8 mouse cellular contexts compared by ENCODE assay signal in the genomic region with DNA sequence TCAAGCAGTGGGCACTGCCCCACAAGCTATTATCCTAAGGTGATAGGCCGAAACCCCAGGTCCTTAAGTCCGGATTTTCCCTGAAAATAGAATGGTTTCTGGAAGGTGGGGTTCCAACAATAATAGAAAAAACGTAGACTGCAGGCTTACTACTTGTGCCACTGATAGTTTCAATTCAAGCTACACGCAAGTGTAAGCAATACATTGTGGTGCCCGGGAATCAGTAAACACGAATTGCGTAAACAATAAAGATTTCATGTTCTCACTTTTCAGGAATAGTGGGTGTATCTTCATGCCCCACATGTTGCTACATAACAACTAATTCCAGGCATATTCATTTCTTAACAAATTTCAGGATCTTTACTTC. TPM values are rescaled to one million over a fixed set of nuclear protein-coding genes. Genes with fewer than 3 reads are reported as not detected.
DNase-seq lines count a peak whose midpoint lies in the region; ATAC-seq and TF ChIP-seq lines count a peak whose summit lies in the region.

No protein-coding gene starts in this region.

- 29% methylated on average over 7 of the region's 7 CpGs for WGBS in heart, adult 2 months
- WGBS in thymus, adult 2 months = 27% methylated on average over 7 of the region's 7 CpGs
- 27% methylated on average over 7 of the region's 7 CpGs for WGBS in liver, embryonic 12.5 days (ENCODE audit: insufficient replicate concordance)

- H3K36me3 ChIP-seq in heart, adult 2 months (ENCODE audit: control insufficient read depth, insufficient read depth, low read length) = no peaks in the 10 kb centered on the region
- H3K36me3 ChIP-seq in thymus, adult 2 months (ENCODE audit: control insufficient read depth, insufficient read depth, low read length) = no peaks in the 10 kb centered on the region
- H3K36me3 ChIP-seq in liver, embryonic 12.5 days = no peaks in the 10 kb centered on the region

- H3K9ac ChIP-seq in heart, adult 2 months (ENCODE audit: low read depth, low read length) = peak overlapping the region; percentile 28; the same call in 1 of the 2 replicates
- no peak overlapping the region; the same call in 1 of the 2 replicates for H3K9ac ChIP-seq in liver, embryonic 12.5 days

- no peaks in the 10 kb centered on the region for H3K79me2 ChIP-seq in heart, adult 2 months (replicated peaks; ENCODE audit: control insufficient read depth, insufficient read depth, low read length)

- no peak for DNase-seq in heart, adult 2 months
- DNase-seq in heart, adult 11 months = no peak
- no peak for DNase-seq in thymus, adult 2 months
- no peak for DNase-seq in thymus, postnatal 4 days
- DNase-seq in c-Kit-positive CD71-positive TER-119-positive erythroid progenitor cells, embryonic 14.5 days (ENCODE audit: low spot score) = no peak
- no peak for DNase-seq in cerebellum, postnatal 10 days
- no peak for DNase-seq in adrenal gland, adult 2 months

- no peak for TF ChIP-seq EP300 in heart, adult 2 months (IDR thresholded peaks at IDR 0.05; ENCODE audit: insufficient read depth, low read depth, low read length)

- TF ChIP-seq CTCF in heart, adult 2 months (IDR thresholded peaks at IDR 0.05) = no peak
- no peak for TF ChIP-seq CTCF in thymus, adult 2 months (IDR thresholded peaks at IDR 0.05; ENCODE audit: borderline replicate concordance, control insufficient read depth, extremely low read depth, insufficient read depth, low read length, poor library complexity)

- intact Hi-C loops in heart, adult 2 months (cut with DNase I) = loop anchor here (2.0 to 10.0 kb wide), 3 partner anchors 32 to 88 kb away; partner anchors contain the start of genes Foxo4 and Med12

- peak overlapping the region; percentile 70 for H3K4me2 ChIP-seq in liver, embryonic 12.5 days

- ATAC-seq in liver, embryonic 12.5 days = no peak

- H3K9me3 ChIP-seq in liver, embryonic 12.5 days (replicated peaks) = no peaks in the 10 kb centered on the region

- no peak for TF ChIP-seq POLR2A in heart, adult 2 months (IDR thresholded peaks at IDR 0.05; ENCODE audit: insufficient read depth, low read depth, low read length)
- no peak for TF ChIP-seq POLR2A in thymus, adult 2 months (IDR thresholded peaks at IDR 0.05; ENCODE audit: control insufficient read depth, extremely low read depth, insufficient read depth, low read length, poor library complexity)

- peak overlapping the region; percentile 64 for H3K27ac ChIP-seq in heart, adult 2 months
- no peak overlapping the region for H3K27ac ChIP-seq in thymus, adult 2 months (ENCODE audit: control insufficient read depth, insufficient read depth, low read length)
- H3K27ac ChIP-seq in liver, embryonic 12.5 days = no peak overlapping the region

- H3K27me3 ChIP-seq in heart, adult 2 months (ENCODE audit: control insufficient read depth, insufficient read depth, low read length) = no peaks in the 10 kb centered on the region
- no peaks in the 10 kb centered on the region for H3K27me3 ChIP-seq in thymus, adult 2 months (ENCODE audit: control insufficient read depth, insufficient read depth, low read length)
- peaks cover 20% of the 10 kb centered on the region for H3K27me3 ChIP-seq in liver, embryonic 12.5 days (replicated peaks)

- peak overlapping the region; percentile 58 for H3K4me3 ChIP-seq in heart, adult 2 months
- peak overlapping the region; percentile 14 for H3K4me3 ChIP-seq in thymus, adult 2 months (ENCODE audit: control insufficient read depth, insufficient read depth, low read length)
- H3K4me3 ChIP-seq in liver, embryonic 12.5 days = peak overlapping the region; percentile 69

- H3K4me1 ChIP-seq in heart, adult 2 months (ENCODE audit: control insufficient read depth, insufficient read depth, low read length) = no peaks in the 10 kb centered on the region; the same call in 1 of the 2 replicates
- no peaks in the 10 kb centered on the region for H3K4me1 ChIP-seq in thymus, adult 2 months (replicated peaks; ENCODE audit: control insufficient read depth, insufficient read depth, low read length)
- H3K4me1 ChIP-seq in liver, embryonic 12.5 days = no peaks in the 10 kb centered on the region; the same call in 1 of the 2 replicates

RNA-seq across cellular contexts. Expression of gene Snx12, which starts 0.4 kb away (rescaled TPM):
- 10 to 100 TPM; 36.0 to 37.3 TPM for total RNA-seq in heart, adult 2 months (2021)
- polyA plus RNA-seq in heart, adult 2 months (2012; rRNA removed) = 16.6 and 22.3 TPM in 2 replicates
- 15.7 and 17.1 TPM in 2 replicates for polyA plus RNA-seq in thymus, adult 2 months (2012; rRNA removed)
- polyA plus RNA-seq in liver, embryonic 12.5 days (2016; fragmentation: Nextera tagmentation; extraction: Ambion mirVana) = 22.0 and 23.0 TPM in 2 replicates
- 10 to 100 TPM; 58.8 to 58.9 TPM for total RNA-seq in adrenal gland, adult 2 months (2021)
- polyA plus RNA-seq in adrenal gland, adult 2 months (2012; rRNA removed) = 18.0 and 18.3 TPM in 2 replicates

RNA-seq across cellular contexts. Expression of gene Foxo4, which starts 31.5 kb away (rescaled TPM):
- 10 to 100 TPM; 57.7 to 65.2 TPM for total RNA-seq in heart, adult 2 months (2021)
- polyA plus RNA-seq in heart, adult 2 months (2012; rRNA removed) = 39.4 and 49.8 TPM in 2 replicates
- polyA plus RNA-seq in thymus, adult 2 months (2012; rRNA removed) = 65.7 and 69.2 TPM in 2 replicates
- 1.2 and 1.4 TPM in 2 replicates for polyA plus RNA-seq in liver, embryonic 12.5 days (2016; fragmentation: Nextera tagmentation; extraction: Ambion mirVana)
- 10 to 100 TPM; 25.6 to 32.9 TPM for total RNA-seq in adrenal gland, adult 2 months (2021)
- 39.0 and 42.5 TPM in 2 replicates for polyA plus RNA-seq in adrenal gland, adult 2 months (2012; rRNA removed)

RNA-seq across cellular contexts. Expression of gene Gm614, which starts 41.0 kb away (rescaled TPM):
- total RNA-seq in heart, adult 2 months (2021) = not detected
- 0.41 TPM in 1 of 2 replicates, not detected in the other for polyA plus RNA-seq in heart, adult 2 months (2012; rRNA removed)
- 1.3 and 2.0 TPM in 2 replicates for polyA plus RNA-seq in thymus, adult 2 months (2012; rRNA removed)
- not detected in 2 replicates for polyA plus RNA-seq in liver, embryonic 12.5 days (2016; fragmentation: Nextera tagmentation; extraction: Ambion mirVana)
- total RNA-seq in adrenal gland, adult 2 months (2021) = not detected
- not detected in 2 replicates for polyA plus RNA-seq in adrenal gland, adult 2 months (2012; rRNA removed)

RNA-seq across cellular contexts. Expression of gene Il2rg, which starts 45.3 kb away (rescaled TPM):
- 1 to 10 TPM; 7.9 to 9.8 TPM for total RNA-seq in heart, adult 2 months (2021)
- polyA plus RNA-seq in heart, adult 2 months (2012; rRNA removed) = 15.8 and 19.2 TPM in 2 replicates
- 364 and 430 TPM in 2 replicates for polyA plus RNA-seq in thymus, adult 2 months (2012; rRNA removed)
- 11.9 and 12.2 TPM in 2 replicates for polyA plus RNA-seq in liver, embryonic 12.5 days (2016; fragmentation: Nextera tagmentation; extraction: Ambion mirVana)
- total RNA-seq in adrenal gland, adult 2 months (2021) = 1 to 10 TPM; 5.9 to 8.4 TPM
- 3.7 TPM in 2 replicates for polyA plus RNA-seq in adrenal gland, adult 2 months (2012; rRNA removed)

RNA-seq across cellular contexts. Expression of gene Gm20489, which starts 46.0 kb away (rescaled TPM):
- under 1 TPM in 1 of 2 experiments, not detected in 1; 0.31 TPM for total RNA-seq in heart, adult 2 months (2021)
- polyA plus RNA-seq in heart, adult 2 months (2012; rRNA removed) = not detected in 2 replicates
- not detected in 2 replicates for polyA plus RNA-seq in thymus, adult 2 months (2012; rRNA removed)
- not detected in 2 replicates for polyA plus RNA-seq in liver, embryonic 12.5 days (2016; fragmentation: Nextera tagmentation; extraction: Ambion mirVana)
- total RNA-seq in adrenal gland, adult 2 months (2021) = not detected
- polyA plus RNA-seq in adrenal gland, adult 2 months (2012; rRNA removed) = not detected in 2 replicates

Comparison
In these comparisons a context has a peak if more than half of its experiments do, and no peak if none do; other contexts are left out.
1. H3K4me3 ChIP-seq: peak in every context shown above with its lines; median percentile 69 in liver, embryonic 12.5 days; 58 in heart, adult 2 months; 14 in thymus, adult 2 months.
2. RNA of gene Foxo4, which starts 31.5 kb away (polyA plus RNA-seq): 65.7 to 69.2 TPM in thymus, adult 2 months, 39.0 to 42.5 TPM in adrenal gland, adult 2 months and 39.4 to 49.8 TPM in heart, adult 2 months; 1.2 to 1.4 TPM in liver, embryonic 12.5 days; every median in the first group is over 10 times any median in the second.